Mouse (Mus musculus) layer of hippocampus, postnatal 25 days (tissue): ENCODE results near the gene Fggy. TPM values are rescaled to one million over a fixed set of nuclear protein-coding genes. Genes with fewer than 3 reads are reported as not detected.

Experiments used
- DNase-seq, 2 experiments: peaks; one replicate each; pipeline ENCODE4 v3.0.0; 2022; ENCODE audit warnings: mixed read lengths in 2 of 2, low spot score in 1 of 2; ENCODE audit errors: extremely low spot score in 1 of 2
- total RNA-seq, 2 experiments: library from RNA; stranded (reverse); gene quantifications; 2 replicates each; pipeline ENCODE4 v1.2.3; 2021

The Fggy gene
- total RNA-seq, 2 experiments from 2014 or later: 9.9 to 10.4 TPM

DNA sequence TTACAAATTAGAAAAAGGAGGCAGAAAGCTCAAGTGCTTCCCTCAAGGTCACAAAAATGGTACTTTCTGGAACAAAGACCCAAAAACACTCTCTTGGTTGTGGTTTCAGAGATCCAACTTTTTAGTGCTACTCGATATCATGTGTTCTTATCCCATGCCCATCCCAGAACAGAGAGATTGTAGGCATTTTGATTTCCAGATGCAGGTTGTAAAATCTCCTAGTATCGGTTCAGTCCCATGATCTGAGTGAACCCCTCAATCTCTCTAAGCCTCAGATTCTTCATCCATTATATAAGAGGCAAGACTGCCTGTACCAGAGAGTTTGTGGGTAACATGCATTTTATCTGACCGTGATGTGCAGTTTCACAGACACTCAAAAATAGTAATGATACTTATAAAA is 214.2 kb downstream of the Fggy start:
- DNase-seq: no peak

DNA sequence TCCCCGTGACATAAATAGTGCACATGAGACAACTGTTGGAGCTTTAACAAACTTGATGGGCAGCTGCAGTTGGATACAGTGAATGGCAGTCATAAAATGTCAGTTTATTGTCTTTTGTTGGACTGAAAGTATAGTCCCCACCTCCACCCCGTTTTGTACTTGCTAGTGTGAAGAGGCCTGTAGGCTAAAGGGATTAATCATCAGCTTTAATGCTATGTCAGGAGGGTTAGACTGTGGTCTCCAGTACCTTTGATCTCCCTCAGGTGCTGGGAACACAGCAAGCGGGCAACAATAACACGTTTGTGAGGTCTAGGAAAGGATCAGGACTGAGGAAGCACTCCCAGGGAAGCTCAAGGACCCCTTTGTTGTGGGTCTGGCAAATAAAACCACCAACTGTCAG is 214.6 kb downstream of the Fggy start:
- no peak for DNase-seq

DNA sequence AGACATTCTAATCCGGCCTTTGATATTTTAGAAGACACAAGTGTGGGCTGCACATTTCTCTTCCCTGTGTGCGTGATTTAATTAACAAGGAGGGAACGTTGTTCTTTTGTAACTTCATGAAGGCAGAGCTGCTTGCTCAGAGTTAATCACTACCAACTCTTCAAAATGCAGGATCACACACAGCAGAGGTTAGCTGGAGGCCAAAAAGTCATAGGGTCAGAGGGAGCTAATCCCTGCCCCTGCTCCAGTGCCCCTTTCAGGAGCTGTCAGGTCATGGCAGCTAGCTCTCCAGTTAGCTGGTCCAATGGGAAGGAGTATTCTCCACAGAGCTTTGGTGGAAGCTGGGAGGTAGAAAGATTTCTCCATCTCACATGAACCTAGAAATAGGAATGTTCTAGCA is 215.4 kb downstream of the Fggy start:
- no peak for DNase-seq

DNA sequence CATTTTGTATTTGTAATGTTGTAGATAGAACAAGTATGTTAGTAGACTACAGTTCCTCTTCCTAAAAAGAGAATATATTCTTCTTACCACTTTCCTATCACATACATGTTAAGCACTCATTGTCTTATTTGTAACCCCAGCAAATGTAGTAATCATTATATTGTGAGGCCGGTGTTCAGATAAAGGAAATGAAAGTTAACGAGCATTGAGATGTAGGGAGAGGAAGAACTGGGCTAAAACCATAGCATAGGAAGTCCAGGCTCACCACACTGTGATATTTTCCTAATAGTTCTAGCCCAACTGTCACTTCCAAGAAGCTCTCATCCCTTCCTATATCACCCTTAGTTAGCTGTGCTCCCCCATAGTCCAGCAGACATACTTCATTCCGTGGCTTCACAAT is 218.3 kb downstream of the Fggy start:
- no peak for DNase-seq

DNA sequence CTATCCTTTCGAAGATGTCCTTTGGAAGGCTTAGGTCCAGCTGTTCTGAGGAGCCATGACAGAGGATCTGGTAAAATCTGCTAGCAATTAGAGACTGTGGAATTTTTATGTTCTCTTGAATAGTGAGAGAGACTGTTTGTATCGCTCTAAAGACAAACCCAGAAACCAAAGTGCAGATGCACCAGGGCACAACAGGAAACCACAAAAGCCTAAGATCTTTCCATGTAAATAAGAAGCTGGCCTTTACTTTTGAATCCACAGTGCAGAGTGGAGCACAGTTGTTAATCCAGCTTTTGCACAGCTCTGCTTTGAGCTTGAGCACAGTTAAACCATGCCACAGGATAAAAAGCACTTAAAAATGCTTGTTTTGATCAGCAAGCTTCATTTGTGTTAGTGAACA is 220.5 kb downstream of the Fggy start:
- DNase-seq: no peak

DNA sequence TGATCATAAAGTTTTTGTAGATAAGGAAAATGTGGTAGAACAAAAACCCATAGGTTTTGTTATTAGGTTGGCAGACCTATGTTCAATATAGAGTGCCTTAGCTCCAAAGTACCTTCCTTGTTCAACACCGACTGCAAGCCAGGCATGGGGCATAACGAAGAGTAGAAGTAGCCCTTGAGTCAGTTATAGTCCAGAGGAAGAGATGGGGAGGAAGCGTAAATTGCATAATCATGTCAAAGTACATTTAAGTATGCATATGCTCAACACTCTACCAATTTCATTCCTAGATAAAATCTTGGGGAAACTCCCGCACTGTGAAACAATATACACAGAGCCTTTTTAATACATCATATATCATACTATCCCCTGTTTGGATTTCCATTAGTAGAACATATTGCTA is 221.2 kb downstream of the Fggy start:
- DNase-seq: no peak

DNA sequence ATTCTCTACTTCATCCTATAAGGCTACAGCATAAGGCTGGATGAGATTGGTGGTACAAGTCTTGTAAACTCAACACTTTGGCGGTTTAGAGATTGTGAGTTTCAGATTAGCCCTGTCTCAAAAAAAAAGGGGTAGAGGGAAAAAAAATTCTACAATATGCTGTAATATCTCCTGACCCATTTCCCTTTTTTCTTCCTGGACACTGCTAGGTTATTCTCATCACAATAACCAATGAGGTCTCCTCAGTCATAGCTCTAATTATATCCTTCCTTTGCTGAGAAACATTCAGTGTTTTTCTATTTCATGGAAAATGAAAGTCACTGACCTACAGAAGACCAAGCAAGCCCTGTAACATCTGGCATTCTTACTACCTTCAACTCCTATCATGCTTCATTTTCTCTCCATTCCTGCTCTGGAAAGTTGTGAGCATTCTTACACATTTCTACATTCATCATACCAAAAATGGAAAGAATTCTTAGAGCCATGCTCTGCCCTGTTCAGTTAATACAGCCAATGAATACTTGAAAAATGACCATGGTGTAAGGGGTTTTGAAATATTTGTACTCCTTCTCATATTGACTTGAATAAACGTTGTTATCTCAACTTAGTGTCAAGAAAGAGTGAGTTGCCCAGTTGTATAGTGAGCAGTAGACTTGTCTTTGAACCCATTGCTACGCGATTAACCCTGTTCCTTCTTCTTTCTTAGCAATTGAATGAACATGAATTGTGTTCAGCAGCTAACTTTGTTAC is 227.0 kb downstream of the Fggy start:
- no peak for DNase-seq

DNA sequence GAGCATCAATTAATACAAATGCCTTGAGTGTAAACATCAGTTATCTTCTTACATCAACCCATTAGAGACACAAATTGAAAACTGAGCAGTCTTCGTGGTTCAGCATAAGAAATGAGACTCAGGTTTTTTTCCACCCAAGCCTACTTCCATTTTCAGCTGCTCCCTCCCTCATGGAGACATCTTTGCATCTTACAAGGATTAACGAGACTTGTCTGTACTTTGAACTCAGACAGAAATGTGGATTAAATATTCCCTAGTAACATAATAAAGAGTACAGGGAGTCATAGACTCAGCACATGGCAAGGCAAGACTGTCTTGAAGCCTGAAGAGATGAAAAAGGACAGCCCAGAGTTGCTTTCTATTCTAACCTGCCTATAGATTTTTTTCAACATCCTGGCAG is 230.3 kb downstream of the Fggy start:
- DNase-seq: no peak

DNA sequence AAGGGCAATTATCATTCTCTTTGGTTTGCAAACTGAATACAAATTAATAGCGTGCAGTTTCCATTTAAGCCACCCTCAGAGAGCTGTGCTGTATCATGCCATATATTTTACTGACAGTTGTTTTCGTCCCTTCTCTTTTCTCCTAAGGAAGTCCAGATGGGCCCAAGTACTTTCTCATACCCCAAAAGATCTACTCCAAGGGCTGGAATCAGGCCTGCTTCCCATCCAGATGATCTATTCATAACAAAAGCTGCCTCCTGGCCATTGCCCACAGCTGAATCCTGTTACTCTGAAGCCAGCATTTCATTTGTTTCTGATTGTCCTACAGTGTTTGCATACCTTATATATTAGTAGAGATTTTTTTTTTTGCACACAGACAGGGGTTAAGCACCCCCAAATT is 231.6 kb downstream of the Fggy start:
- DNase-seq: no peak

DNA sequence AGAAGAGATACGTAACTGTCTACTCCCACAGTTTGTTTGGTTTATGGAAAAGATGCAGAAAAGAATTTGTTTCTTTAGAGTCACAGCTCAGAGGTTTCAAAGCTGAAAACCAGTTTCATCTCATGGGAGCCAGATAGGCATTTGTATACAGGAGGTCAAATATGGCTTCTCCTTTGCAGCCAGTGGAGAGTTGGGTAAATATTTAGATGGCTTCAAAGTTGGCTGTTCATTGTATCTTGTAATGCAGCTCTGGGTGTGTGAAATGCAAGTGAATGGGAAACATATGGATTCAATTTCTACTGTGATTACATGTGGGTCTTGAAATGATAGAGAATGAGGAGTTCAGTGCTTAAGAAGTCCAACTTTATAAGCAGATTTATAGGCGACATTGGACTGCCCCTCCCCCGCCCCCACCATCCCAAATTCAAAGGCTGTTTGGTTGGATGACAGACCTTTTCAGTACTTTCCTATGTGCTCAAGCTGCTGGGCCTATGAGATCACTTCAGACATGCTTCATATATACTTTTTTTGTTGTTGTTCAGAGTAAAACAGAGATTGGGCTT is 234.7 kb downstream of the Fggy start:
- DNase-seq: no peak

DNA sequence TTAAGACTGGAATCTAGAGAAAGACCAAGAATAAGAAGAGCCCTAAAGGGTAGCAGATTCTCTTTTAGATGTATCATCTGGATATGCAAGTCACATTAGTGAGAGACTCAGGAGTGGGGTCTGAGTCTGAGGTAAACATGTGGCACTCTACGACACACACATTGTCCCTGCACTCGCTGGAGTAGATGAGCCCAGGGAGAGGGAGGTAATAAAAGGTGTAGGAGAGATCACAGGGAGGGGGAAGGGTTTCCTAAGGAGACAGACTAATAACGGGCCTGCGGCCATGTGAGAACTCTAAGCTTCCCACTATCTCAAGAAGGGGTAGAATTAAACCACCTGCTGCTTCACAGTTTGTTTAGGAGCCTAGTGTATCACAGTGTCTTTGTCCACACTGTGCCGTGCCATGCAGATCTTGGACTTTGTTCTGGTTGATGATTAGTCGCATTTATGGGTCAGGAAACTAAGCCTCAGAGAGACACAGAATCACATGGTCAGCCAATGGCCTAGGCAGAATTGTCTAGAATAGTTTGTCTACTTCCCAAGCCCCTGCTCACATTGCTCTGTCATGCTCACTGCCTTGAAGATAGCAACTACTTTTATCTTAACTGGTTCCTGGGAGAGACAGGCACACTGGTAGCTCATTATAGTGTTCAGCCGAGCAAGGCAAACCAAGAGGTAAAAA is 236.5 kb downstream of the Fggy start:
- DNase-seq: no peak

DNA sequence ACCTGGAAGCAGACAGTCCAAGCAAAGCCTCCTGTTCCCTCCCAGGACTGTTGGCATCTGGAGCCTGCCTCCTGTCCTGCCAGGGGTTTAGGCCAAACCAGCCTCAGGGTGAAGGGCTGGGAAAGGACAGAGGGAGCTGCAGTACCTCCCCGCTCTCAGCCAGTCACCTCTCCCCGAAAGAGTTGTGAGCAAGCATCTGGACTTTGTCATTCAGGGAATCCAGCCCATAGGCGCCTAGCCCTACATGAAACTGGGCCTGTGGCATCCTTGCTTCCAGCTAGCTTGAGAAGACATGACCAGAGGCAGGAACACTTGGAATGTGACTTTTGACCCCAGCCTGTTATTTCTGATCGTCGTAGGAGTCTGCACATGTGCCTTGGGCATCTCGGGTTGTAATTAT is 237.3 kb downstream of the Fggy start:
- no peak for DNase-seq

DNA sequence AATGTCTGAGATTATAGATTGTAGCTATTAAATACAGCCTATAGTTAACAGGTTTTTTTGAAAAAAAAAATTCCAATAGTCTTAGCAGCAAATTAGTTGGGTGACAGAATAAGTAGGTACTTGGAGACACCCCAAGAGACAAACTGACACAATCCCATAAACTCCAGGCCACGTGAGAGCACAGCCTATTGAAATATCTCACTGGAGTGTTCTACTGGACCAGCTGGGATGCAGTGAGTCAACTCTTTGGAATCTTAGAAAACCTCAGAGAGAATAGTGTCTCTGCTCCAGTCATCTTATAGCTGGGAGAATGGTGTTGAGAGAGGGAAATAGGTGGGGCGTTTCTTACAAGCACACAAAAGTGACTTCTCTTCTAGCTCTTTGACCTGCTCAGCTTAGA is 238.0 kb downstream of the Fggy start:
- DNase-seq: no peak

DNA sequence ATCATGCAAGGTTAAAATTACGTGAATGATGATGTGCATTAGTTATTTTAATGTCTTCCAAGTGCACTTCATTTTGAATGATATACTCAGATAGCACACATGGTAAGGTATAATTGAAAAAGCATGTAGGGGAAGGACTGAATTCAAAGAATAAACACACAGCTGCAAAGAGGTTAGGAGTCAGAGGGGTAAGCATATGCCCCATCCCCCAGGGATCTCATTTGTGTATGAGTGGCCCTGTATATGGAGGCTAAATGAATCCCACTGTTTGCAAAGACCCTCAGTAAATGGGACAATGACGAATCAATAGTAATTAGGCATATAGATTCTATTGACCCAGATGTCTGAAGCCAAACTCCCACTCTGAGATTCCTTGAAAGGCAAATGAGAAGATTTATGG is 262.3 kb downstream of the Fggy start:
- DNase-seq: no peak

DNA sequence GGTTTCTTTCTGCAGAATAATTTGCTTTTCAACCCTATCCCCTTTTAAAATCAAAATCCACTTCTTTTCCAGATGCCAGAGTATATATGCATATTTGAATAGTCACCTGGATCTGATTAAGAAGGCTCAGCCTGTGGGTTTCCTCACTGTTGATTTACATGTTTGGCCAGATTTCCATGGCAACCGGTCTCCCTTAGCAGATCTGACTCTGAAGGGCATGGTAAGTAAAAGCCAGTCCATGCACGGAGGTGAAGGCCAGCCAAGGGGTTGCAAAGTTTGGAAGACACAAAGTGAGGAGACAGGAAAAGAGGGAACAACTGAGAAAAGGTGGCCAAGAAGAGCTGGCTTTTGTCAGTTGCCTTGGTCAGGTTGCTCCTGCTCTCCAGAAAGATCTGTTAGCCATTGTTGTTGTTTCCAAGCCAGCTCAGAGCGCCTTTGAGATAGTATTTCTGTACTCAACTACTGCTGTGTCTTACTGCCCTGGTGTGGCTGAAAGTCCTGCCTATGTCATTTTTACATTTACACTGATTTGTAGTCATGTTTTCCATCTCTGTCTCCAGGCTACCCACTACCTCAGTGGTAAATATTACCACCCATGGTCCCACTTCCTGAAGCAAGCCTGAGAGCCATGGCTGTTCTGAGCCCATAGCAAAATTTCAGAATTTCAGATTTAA is 264.7 kb downstream of the Fggy start:
- no peak for DNase-seq

DNA sequence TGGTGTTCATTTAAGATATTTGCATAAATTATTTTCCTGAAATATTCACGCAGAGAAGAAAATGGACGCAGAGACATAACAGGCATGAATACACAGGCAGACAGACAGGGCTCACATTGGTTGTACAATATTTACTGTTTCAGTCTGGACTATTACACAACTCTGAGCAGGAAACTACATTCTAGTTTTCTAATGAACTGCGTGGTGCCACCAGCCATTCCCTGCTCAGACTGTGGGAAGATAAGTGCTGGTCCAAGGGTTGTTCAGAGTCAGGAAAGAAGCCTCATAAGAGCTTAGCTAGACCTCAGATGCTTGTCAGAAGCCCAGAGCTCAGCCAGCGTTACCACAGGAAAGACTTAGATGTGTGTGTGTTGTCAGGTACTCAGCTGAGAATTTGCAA is 270.9 kb downstream of the Fggy start:
- DNase-seq: no peak

DNA sequence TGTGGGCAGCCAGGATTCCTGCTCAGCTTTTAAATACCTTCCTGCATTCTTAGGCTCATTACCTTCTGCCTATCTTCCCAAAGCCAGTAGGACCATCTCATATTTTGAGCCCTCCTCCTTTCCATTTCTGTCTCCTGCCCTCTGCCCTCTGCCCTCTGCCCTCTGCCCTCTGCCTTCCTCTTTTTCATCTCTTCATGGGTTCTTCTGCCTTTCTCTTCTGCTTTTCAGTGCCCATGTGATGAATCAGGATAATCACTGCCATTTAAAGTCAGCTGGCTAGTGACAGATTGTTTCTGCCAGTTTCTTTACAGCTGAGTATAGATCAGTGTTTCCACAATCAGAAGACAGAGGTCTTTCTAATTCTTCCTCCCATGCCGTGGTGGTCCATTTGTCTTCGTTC is 273.0 kb downstream of the Fggy start:
- no peak for DNase-seq

DNA sequence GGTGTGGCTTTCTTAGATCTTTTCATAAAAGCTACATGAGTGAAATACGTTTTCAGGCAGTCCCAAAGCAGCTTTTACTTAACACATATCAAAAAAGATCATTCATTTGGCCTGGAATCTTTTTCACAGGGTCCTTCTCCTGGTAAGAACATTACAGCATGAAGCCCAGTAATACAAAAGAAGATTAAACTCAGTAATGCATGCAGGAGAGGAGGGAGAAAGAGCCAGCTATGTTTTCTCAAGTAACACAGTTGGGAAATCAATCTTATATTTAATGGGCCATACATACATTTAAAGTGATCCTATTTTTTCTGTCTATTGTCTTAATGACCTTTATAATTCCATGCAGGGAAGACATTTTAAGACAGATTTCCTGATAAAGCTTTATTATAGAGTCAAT is 282.6 kb downstream of the Fggy start:
- no peak for DNase-seq

DNA sequence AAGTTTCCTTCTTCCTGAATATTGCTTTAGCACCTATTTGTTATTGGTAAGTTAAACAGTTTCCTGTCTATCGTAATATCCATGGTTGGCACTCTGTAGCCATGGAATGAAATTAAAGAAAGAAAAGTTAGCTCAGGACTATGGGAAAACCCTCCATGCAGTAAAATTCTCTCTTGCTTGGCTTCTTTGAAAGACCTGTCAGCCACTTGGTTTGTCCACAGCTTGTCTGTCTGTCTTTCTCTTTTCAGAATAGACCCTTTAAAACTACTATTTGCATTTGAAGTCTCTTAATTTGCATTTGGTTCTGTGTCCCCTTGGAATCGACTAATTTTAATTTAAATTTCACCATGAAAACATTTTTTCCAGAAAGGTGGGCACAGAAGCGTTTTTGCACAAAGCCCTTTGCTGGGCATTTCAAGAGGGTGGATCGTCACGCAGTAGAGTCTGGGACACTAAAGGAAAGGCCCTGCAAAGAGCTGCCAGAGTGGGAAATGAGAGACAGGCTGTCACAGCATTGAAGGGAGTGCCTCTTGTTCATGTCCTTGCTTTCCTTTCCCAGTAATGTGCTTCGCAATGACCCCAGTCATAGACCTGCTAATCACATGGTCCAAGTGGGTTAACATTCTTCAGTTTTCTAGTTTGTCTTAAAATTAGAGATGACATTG is 283.2 kb downstream of the Fggy start:
- no peak for DNase-seq

DNA sequence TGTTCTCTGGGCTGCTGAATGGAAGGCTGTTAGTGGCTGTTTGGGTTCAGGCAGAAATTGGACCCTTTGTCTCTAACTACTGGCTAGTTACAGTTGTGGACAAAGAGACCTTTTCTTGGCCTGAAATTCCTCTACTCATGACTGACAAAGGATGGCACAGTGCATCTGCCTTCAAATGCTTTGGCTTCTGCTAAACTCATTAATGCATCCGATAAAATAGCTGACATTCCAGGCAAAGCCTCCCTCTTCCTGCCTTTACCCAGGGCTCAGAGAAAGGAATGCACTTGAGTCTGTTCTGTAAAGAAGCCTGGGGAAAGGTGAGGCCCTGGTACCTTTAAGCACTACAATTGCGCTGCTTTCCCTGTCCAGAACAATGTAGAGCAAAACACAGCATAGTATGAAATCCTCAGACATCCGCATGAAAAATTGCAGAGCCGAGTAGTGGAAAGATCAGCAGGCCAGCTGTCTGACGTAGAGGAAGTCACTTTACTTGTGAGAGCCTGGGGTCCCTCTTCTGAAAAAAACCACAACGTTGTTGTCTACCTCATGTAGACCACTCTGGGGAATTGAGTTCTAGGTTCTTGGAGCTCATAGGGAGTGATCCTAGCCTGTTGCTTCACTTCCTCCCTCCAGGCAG is 288.8 kb downstream of the Fggy start:
- no peak for DNase-seq

DNA sequence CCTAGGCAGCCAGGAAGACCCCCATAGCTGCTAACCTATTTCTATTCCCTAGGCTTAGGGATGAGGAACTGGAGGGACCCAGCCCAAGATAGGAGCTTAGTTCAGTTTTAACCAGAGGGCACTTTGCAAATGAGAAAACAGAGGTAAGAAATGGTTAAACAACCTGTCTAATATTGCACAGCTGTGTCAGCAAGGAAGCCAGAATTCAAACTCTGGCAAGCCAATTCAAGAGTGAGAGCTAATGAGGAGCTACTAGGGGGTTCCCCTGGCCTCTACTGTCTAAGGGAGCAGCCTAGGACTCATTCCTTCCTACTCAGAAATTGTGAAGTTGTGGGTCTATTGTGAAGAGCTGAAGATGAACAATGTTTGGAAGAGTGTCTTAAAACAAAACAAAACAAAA is 289.9 kb downstream of the Fggy start:
- no peak for DNase-seq
